Mouse (Mus musculus) intestine, embryonic 15.5 days (tissue): ENCODE measurements around the gene Lcn2. TPM values are rescaled to one million over a fixed set of nuclear protein-coding genes. Genes with fewer than 3 reads are reported as not detected.

Source experiments
- ATAC-seq: fragments of 200-750 bp; cut with Nextera tagmentation; 2 replicates; pipeline ENCODE4 v1.8.0; 2017; ENCODE audit warnings: moderate TSS enrichment, moderate library complexity
- H3K27ac ChIP-seq: fragments of 300-500 bp; sonication (generic); 2 replicates; pipeline ENCODE4 v1.5.1; 2015; ENCODE audit warnings: mild to moderate bottlenecking, inconsistent platforms
- H3K27me3 ChIP-seq: fragments of 300-500 bp; sonication (generic); replicated peaks from 2 replicates; pipeline ENCODE4 v1.6.1; 2015; ENCODE audit warnings: inconsistent platforms
- H3K36me3 ChIP-seq: fragments of 300-500 bp; sonication (generic); 2 replicates; pipeline ENCODE4 v1.6.1; 2015; ENCODE audit warnings: inconsistent platforms
- H3K4me1 ChIP-seq: fragments of 300-500 bp; sonication (generic); replicated peaks from 2 replicates; pipeline ENCODE4 v1.6.1; 2015; ENCODE audit warnings: inconsistent platforms
- H3K4me2 ChIP-seq: fragments of 300-500 bp; sonication (generic); replicated peaks from 2 replicates; pipeline ENCODE4 v1.6.1; 2015; ENCODE audit warnings: mild to moderate bottlenecking, inconsistent platforms
- H3K4me3 ChIP-seq: fragments of 300-500 bp; sonication (generic); replicated peaks from 2 replicates; pipeline ENCODE4 v1.5.1; 2015; ENCODE audit warnings: inconsistent platforms
- H3K9ac ChIP-seq: fragments of 300-500 bp; sonication (generic); 2 replicates; pipeline ENCODE4 v1.6.1; 2015; ENCODE audit warnings: inconsistent platforms
- H3K9me3 ChIP-seq: fragments of 300-500 bp; sonication (generic); 2 replicates; pipeline ENCODE4 v1.6.1; 2016; ENCODE audit warnings: inconsistent platforms
- WGBS: fragments of 180-500 bp; shearing (Covaris S2); methylation state at CpG from one replicate; pipeline ENCODE4 v1.1.7; 2015; 5-methylcytosine and 5-hydroxymethylcytosine counted together
- polyA plus RNA-seq: library from polyadenylated mRNA; unstranded; fragments of >200 nt; fragmentation: Nextera tagmentation; extraction: Ambion mirVana; gene quantifications from 2 replicates; pipeline ENCODE4 v1.2.1, GENCODE M21; 2015

The Lcn2 gene
- polyA plus RNA-seq, 1 experiment from 2014 or later, result 1.8 TPM

GRCm38 (mm10) chr2:32335888-32336287 is 52.2 kb downstream of the Lcn2 start:
- no peak overlapping the region for H3K4me3 ChIP-seq
- no peaks in the 10 kb centered on the region for H3K9me3 ChIP-seq
- peaks cover 10% of the 10 kb centered on the region; the same call in 1 of the 2 replicates for H3K36me3 ChIP-seq
- no peak overlapping the region for H3K27ac ChIP-seq
- no peaks in the 10 kb centered on the region for H3K4me1 ChIP-seq
- WGBS, result 55% methylated on average over 15 of the region's 15 CpGs
- no peak overlapping the region for H3K4me2 ChIP-seq
- no peak overlapping the region for H3K9ac ChIP-seq
- H3K27me3 ChIP-seq, result no peaks in the 10 kb centered on the region
- no peak for ATAC-seq

Other genes with a start within 250 kb of the Lcn2 start
- gene Prrc2b, start 237.2 kb downstream of the Lcn2 start, polyA plus RNA-seq, result 32.5 and 36.1 TPM in 2 replicates
- 26.0 and 26.8 TPM in 2 replicates for gene Pomt1, start 151.7 kb downstream of the Lcn2 start, polyA plus RNA-seq
- gene Uck1, start 128.1 kb downstream of the Lcn2 start, polyA plus RNA-seq, result 64.7 and 69.0 TPM in 2 replicates
- gene Golga2, start 100.9 kb downstream of the Lcn2 start, polyA plus RNA-seq, result 19.7 and 20.5 TPM in 2 replicates
- 387 and 409 TPM in 2 replicates for gene Swi5, start 100.2 kb downstream of the Lcn2 start, polyA plus RNA-seq
- gene Ciz1, start 35.9 kb downstream of the Lcn2 start, polyA plus RNA-seq, result 38.9 and 39.8 TPM in 2 replicates
- gene Dnm1, start 34.9 kb downstream of the Lcn2 start, polyA plus RNA-seq, result 12.2 and 16.4 TPM in 2 replicates
- 38.6 and 42.5 TPM in 2 replicates for gene 1110008P14Rik, start 6.3 kb downstream of the Lcn2 start, polyA plus RNA-seq
- gene Ptges2, start 7.6 kb upstream of the Lcn2 start, polyA plus RNA-seq, result 43.5 and 48.2 TPM in 2 replicates
- gene Naif1, start 62.2 kb upstream of the Lcn2 start, polyA plus RNA-seq, result 4.7 and 5.0 TPM in 2 replicates
- gene Slc25a25, start 63.2 kb upstream of the Lcn2 start, polyA plus RNA-seq, result 20.0 and 20.1 TPM in 2 replicates
- 9.7 and 9.8 TPM in 2 replicates for gene Fam102a, start 147.1 kb upstream of the Lcn2 start, polyA plus RNA-seq
- gene Dpm2, start 182.6 kb upstream of the Lcn2 start, polyA plus RNA-seq, result 115 and 121 TPM in 2 replicates
- gene Pip5kl1, start 186.5 kb upstream of the Lcn2 start, polyA plus RNA-seq, result 0.56 and 0.69 TPM in 2 replicates
- gene 9430097D07Rik, start 187.4 kb upstream of the Lcn2 start, polyA plus RNA-seq, result not detected in 2 replicates
- gene St6galnac4, start 198.8 kb upstream of the Lcn2 start, polyA plus RNA-seq, result 16.4 and 18.8 TPM in 2 replicates
- gene St6galnac6, start 211.5 kb upstream of the Lcn2 start, polyA plus RNA-seq, result 14.0 and 15.7 TPM in 2 replicates
- 19.2 and 19.6 TPM in 2 replicates for gene Ak1, start 233.5 kb upstream of the Lcn2 start, polyA plus RNA-seq